ENCODE assay signal across 8 mouse cellular contexts in the genomic region with DNA sequence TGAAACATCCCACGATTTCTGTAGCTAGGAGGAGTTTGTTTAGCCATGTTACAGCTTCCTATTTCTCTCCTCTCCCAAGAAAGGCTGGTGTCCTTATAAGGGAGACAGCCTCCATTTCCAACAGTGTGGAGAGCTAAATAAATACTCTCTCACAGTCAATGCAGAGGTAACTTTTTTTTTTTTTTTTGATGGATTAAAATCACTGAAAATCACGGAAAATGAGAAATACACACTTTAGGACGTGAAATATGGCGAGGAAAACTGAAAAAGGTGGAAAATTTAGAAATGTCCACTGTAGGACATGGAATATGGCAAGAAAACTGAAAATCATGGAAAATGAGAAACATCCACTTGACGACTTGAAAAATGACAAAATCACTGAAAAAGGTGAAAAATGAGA.
DNase-seq lines count a peak whose midpoint lies in the region; ATAC-seq and TF ChIP-seq lines count a peak whose summit lies in the region.
"Not testable (repeated sequence)": the region's sequence is repeated elsewhere in the genome, so short reads cannot be mapped to it uniquely, and the experiment has no call there.

No protein-coding gene starts in this region.

- intact Hi-C loops in heart, postnatal 36 days (cut with DNase I): not testable (repeated sequence)

- not testable (repeated sequence) for H3K4me2 ChIP-seq in limb, embryonic 11.5 days (ENCODE audit: low read depth, severe bottlenecking)

- not testable (repeated sequence) for H3K4me3 ChIP-seq in cerebellum, adult 2 months (replicated peaks; ENCODE audit: insufficient read depth, low read depth, low read length); limb, embryonic 11.5 days (ENCODE audit: low read depth, low read length)

- 81% methylated on average over 5 of the region's 5 CpGs for WGBS in cerebellum, adult 2 months
- WGBS in limb, embryonic 11.5 days: 85% methylated on average over 5 of the region's 5 CpGs

- H3K36me3 ChIP-seq in limb, embryonic 11.5 days (ENCODE audit: control insufficient read depth, insufficient read depth, low read length): not testable (repeated sequence)

- not testable (repeated sequence) for H3K27me3 ChIP-seq in cerebellum, adult 2 months (ENCODE audit: control insufficient read depth, insufficient read depth, low read length); limb, embryonic 11.5 days (ENCODE audit: control insufficient read depth, insufficient read depth, low read length)

- not testable (repeated sequence) for H3K9me3 ChIP-seq in limb, embryonic 11.5 days (ENCODE audit: control insufficient read depth, low read length)

- H3K27ac ChIP-seq in cerebellum, adult 2 months (ENCODE audit: insufficient read depth, low read length); limb, embryonic 11.5 days (replicated peaks; ENCODE audit: low read depth, low read length): not testable (repeated sequence)

- TF ChIP-seq POLR2A in cerebellum, adult 2 months (IDR thresholded peaks at IDR 0.05; ENCODE audit: borderline replicate concordance, insufficient read depth, low read length): not testable (repeated sequence)

- TF ChIP-seq CTCF in cerebellum, adult 2 months (IDR thresholded peaks at IDR 0.05; ENCODE audit: borderline replicate concordance, insufficient read depth, low read depth, low read length): not testable (repeated sequence)

- not testable (repeated sequence) for H3K4me1 ChIP-seq in cerebellum, adult 2 months (ENCODE audit: control insufficient read depth, insufficient read depth, low read length); limb, embryonic 11.5 days (ENCODE audit: control insufficient read depth, insufficient read depth, low read length)

- not testable (repeated sequence) for H3K9ac ChIP-seq in limb, embryonic 11.5 days (ENCODE audit: low read length)

- ATAC-seq in limb, embryonic 11.5 days (ENCODE audit: insufficient number of reproducible peaks, low FRiP score, low TSS enrichment, low read depth): not testable (repeated sequence)

- peak; percentile 6 for DNase-seq in CD4-positive helper T cell, adult 2 months (ENCODE audit: low read depth, low spot score)
- peak; percentile 32 to 49 for DNase-seq in cerebellum, adult 2 months
- DNase-seq in frontal cortex, postnatal 25 days (ENCODE audit: low spot score in 2 of 2): peak; percentile 66 to 99
- DNase-seq in heart, postnatal 36 days: peak; percentile 5 to 60
- peak; percentile 49 to 97 for DNase-seq in layer of hippocampus, adult 18-20 months (ENCODE audit: low spot score in 2 of 2)
- peak; percentile 20 for DNase-seq in limb, embryonic 11.5 days (ENCODE audit: low spot score)
- peak; percentile 63 for DNase-seq in ovary, postnatal 14 days (ENCODE audit: low spot score)
- DNase-seq in urinary bladder, adult 18-20 months (ENCODE audit: low spot score in 2 of 2): peak; percentile 55 to 57

Comparison
In these comparisons a context has a peak if more than half of its experiments do, and no peak if none do; other contexts are left out.
1. DNase-seq: peak in every context shown above with its lines; median percentile 82 in frontal cortex, postnatal 25 days; 73 in layer of hippocampus, adult 18-20 months; 63 in ovary, postnatal 14 days; 56 in urinary bladder, adult 18-20 months; 40 in cerebellum, adult 2 months; 32 in heart, postnatal 36 days; 20 in limb, embryonic 11.5 days; 6 in CD4-positive helper T cell, adult 2 months.